Mouse (Mus musculus) gonadal fat pad, adult 2 months (tissue): ENCODE results near the gene Plxna1. TPM values are rescaled to one million over a fixed set of nuclear protein-coding genes. Genes with fewer than 3 reads are reported as not detected.

Experiments used
- DNase-seq: peaks from one replicate; pipeline ENCODE4 v3.0.0-alpha.2; 2012; ENCODE audit warnings: low read depth
- polyA plus RNA-seq: library from polyadenylated mRNA; depleted of rRNA; stranded (reverse); fragments of >200 nt; gene quantifications from 2 replicates; pipeline ENCODE4 v1.2.3, GENCODE M21; 2012; rRNA removed

Gene Plxna1
- polyA plus RNA-seq, 1 experiment, result 46.1 TPM

GRCm38 (mm10) chr6:89281492-89282332 lies 80.7 kb downstream of the Plxna1 start:
- no peak for DNase-seq

GRCm38 (mm10) chr6:89280555-89280954 lies 81.9 kb downstream of the Plxna1 start:
- DNase-seq, result no peak

GRCm38 (mm10) chr6:89271731-89272475 lies 90.5 kb downstream of the Plxna1 start:
- no peak for DNase-seq

- no peak for DNase-seq
Measured at GRCm38 (mm10) chr6:89267181-89267580, 95.2 kb downstream of the Plxna1 start.

Other genes starting within 250 kb of the Plxna1 start
- 123 and 158 TPM in 2 replicates for gene Chchd6, start 233.0 kb upstream of the Plxna1 start, polyA plus RNA-seq